Mouse (Mus musculus): ENCODE measurements around the gene Otog. TPM values are rescaled to one million over a fixed set of nuclear protein-coding genes. Genes with fewer than 3 reads are reported as not detected.

The Otog gene
- polyA plus RNA-seq, 1 experiment, result 0.77 TPM

GRCm38 (mm10) chr7:46216481-46216880 lies 24.3 kb upstream of the Otog start:
- no peaks in the 10 kb centered on the region for H3K36me3 ChIP-seq (ENCODE audit: control insufficient read depth, insufficient read depth, low read length)
- H3K27ac ChIP-seq (ENCODE audit: control insufficient read depth, insufficient read depth, low read depth, low read length), result no peak overlapping the region
- peaks cover 8% of the 10 kb centered on the region for H3K4me1 ChIP-seq (ENCODE audit: control insufficient read depth, insufficient read depth, low read length)
- no peak for TF ChIP-seq CTCF (IDR thresholded peaks at IDR 0.05; ENCODE audit: control insufficient read depth, insufficient read depth, insufficient replicate concordance, low read depth, low read length)
- TF ChIP-seq POLR2A (IDR thresholded peaks at IDR 0.05; ENCODE audit: control insufficient read depth, low read depth, low read length), result no peak
- H3K27me3 ChIP-seq (ENCODE audit: control insufficient read depth, insufficient read depth, low read length), result no peaks in the 10 kb centered on the region
- H3K4me3 ChIP-seq (ENCODE audit: control insufficient read depth, low read depth, low read length), result no peak overlapping the region

GRCm38 (mm10) chr7:46218415-46218814 lies 22.4 kb upstream of the Otog start:
- Histone ChIP-seq H3K36me3 (ENCODE audit: control insufficient read depth, insufficient read depth, low read length) (no peaks in the 10 kb centered on the region), H3K4me1 (ENCODE audit: control insufficient read depth, insufficient read depth, low read length) (peaks cover 8% of the 10 kb centered on the region), H3K27ac (ENCODE audit: control insufficient read depth, insufficient read depth, low read depth, low read length) (no peak overlapping the region), H3K4me3 (ENCODE audit: control insufficient read depth, low read depth, low read length) (no peak overlapping the region), H3K27me3 (ENCODE audit: control insufficient read depth, insufficient read depth, low read length) (no peaks in the 10 kb centered on the region)
- TF ChIP-seq CTCF (IDR thresholded peaks at IDR 0.05; ENCODE audit: control insufficient read depth, insufficient read depth, insufficient replicate concordance, low read depth, low read length), result no peak
- TF ChIP-seq POLR2A (IDR thresholded peaks at IDR 0.05; ENCODE audit: control insufficient read depth, low read depth, low read length), result no peak

DNA sequence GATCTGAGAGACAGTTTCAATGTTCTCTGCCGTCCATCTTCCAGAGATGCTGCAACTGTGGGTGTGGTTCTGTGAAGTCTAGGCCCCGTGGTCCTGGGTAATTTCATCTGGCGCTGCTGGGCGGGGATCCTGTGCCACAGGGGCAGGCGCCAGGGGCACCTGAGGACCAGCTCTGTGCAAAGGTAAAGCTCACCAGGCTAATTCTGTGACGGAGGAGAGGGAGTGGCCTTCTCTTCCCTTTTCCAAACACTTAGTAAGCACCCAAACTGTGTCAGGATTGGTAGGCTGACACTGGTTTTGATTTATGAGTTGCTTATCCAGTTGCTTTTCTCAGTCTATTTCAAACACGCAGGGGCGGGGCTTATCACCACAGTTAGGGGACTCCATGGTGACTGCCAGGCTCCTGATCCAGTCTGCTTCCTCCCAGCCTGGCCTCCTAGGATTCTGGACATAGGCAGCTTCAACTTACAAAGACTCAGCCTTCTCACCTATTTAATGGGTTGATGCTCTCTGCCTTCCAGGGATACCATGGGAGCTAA lies 20.1 kb upstream of the Otog start:
- no peak overlapping the region for H3K4me3 ChIP-seq (ENCODE audit: control insufficient read depth, low read depth, low read length)
- H3K36me3 ChIP-seq (ENCODE audit: control insufficient read depth, insufficient read depth, low read length), result no peaks in the 10 kb centered on the region
- no peak for TF ChIP-seq POLR2A (IDR thresholded peaks at IDR 0.05; ENCODE audit: control insufficient read depth, low read depth, low read length)
- TF ChIP-seq CTCF (IDR thresholded peaks at IDR 0.05; ENCODE audit: control insufficient read depth, insufficient read depth, insufficient replicate concordance, low read depth, low read length), result no peak
- peaks cover 8% of the 10 kb centered on the region for H3K4me1 ChIP-seq (ENCODE audit: control insufficient read depth, insufficient read depth, low read length)
- H3K27me3 ChIP-seq (ENCODE audit: control insufficient read depth, insufficient read depth, low read length), result no peaks in the 10 kb centered on the region
- no peak overlapping the region for H3K27ac ChIP-seq (ENCODE audit: control insufficient read depth, insufficient read depth, low read depth, low read length)

GRCm38 (mm10) chr7:46226253-46226652 lies 14.5 kb upstream of the Otog start:
- no peak for TF ChIP-seq POLR2A (IDR thresholded peaks at IDR 0.05; ENCODE audit: control insufficient read depth, low read depth, low read length)
- peak; percentile 71 for TF ChIP-seq CTCF (IDR thresholded peaks at IDR 0.05; ENCODE audit: control insufficient read depth, insufficient read depth, insufficient replicate concordance, low read depth, low read length)

DNA sequence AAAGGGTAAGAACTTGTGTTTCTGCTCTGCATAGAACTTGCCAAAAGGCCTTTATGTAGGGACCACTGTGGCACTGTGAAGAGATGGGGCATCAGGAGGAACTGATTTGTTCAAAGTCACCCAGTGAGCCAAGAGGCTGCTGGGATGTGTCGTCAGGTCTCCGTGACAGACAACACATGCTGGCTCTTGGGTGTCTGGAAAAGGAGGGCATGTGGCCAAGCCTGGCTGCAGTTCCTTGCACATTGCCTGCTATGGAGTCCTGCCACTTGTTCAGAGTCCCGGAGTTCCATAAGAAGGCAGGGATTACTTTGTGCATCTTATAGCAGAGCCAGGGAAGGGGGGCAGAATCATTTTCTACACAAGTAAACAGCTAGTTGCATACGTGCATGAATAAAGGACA lies 13.9 kb upstream of the Otog start:
- TF ChIP-seq CTCF (IDR thresholded peaks at IDR 0.05; ENCODE audit: control insufficient read depth, insufficient read depth, insufficient replicate concordance, low read depth, low read length), result no peak
- no peak for TF ChIP-seq POLR2A (IDR thresholded peaks at IDR 0.05; ENCODE audit: control insufficient read depth, low read depth, low read length)
- Histone ChIP-seq H3K27me3 (ENCODE audit: control insufficient read depth, insufficient read depth, low read length) (no peaks in the 10 kb centered on the region), H3K36me3 (ENCODE audit: control insufficient read depth, insufficient read depth, low read length) (no peaks in the 10 kb centered on the region), H3K4me1 (ENCODE audit: control insufficient read depth, insufficient read depth, low read length) (no peaks in the 10 kb centered on the region), H3K4me3 (ENCODE audit: control insufficient read depth, low read depth, low read length) (no peak overlapping the region), H3K27ac (ENCODE audit: control insufficient read depth, insufficient read depth, low read depth, low read length) (no peak overlapping the region)

More at GRCm38 (mm10) chr7:46226253-46226652, 14.5 kb upstream of the Otog start:
- H3K27me3 ChIP-seq (ENCODE audit: control insufficient read depth, insufficient read depth, low read length), result no peaks in the 10 kb centered on the region
- no peaks in the 10 kb centered on the region for H3K36me3 ChIP-seq (ENCODE audit: control insufficient read depth, insufficient read depth, low read length)
- no peak overlapping the region for H3K27ac ChIP-seq (ENCODE audit: control insufficient read depth, insufficient read depth, low read depth, low read length)
- H3K4me1 ChIP-seq (ENCODE audit: control insufficient read depth, insufficient read depth, low read length), result no peaks in the 10 kb centered on the region
- H3K4me3 ChIP-seq (ENCODE audit: control insufficient read depth, low read depth, low read length), result no peak overlapping the region

- Histone ChIP-seq H3K27ac (ENCODE audit: control insufficient read depth, insufficient read depth, low read depth, low read length) (no peak overlapping the region), H3K36me3 (ENCODE audit: control insufficient read depth, insufficient read depth, low read length) (no peaks in the 10 kb centered on the region), H3K4me3 (ENCODE audit: control insufficient read depth, low read depth, low read length) (no peak overlapping the region), H3K27me3 (ENCODE audit: control insufficient read depth, insufficient read depth, low read length) (no peaks in the 10 kb centered on the region), H3K4me1 (ENCODE audit: control insufficient read depth, insufficient read depth, low read length) (no peaks in the 10 kb centered on the region)
- TF ChIP-seq POLR2A (IDR thresholded peaks at IDR 0.05; ENCODE audit: control insufficient read depth, low read depth, low read length), result no peak
- TF ChIP-seq CTCF (IDR thresholded peaks at IDR 0.05; ENCODE audit: control insufficient read depth, insufficient read depth, insufficient replicate concordance, low read depth, low read length), result no peak
Observed at GRCm38 (mm10) chr7:46235948-46236347, 4.8 kb upstream of the Otog start.

DNA sequence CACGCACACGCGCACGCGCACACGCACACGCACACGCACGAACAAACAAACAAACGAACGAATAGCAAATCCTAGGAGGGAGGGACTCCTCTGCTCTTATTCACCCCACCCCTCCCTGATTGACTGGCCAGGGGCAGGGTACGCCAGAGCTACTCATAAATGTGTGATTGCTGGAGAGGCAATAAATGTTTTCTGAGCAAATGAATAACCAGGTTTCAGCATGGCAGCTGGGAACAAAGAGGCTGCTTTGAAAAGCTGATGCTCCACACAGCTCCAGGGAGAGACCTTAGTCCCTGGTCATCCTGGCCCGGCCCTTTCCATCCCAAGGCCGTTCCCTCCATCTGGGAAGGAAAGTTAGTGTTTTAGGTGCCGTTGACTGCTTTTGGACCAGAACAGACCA lies 4.4 kb upstream of the Otog start:
- TF ChIP-seq CTCF (IDR thresholded peaks at IDR 0.05; ENCODE audit: control insufficient read depth, insufficient read depth, insufficient replicate concordance, low read depth, low read length), result no peak
- no peak for TF ChIP-seq POLR2A (IDR thresholded peaks at IDR 0.05; ENCODE audit: control insufficient read depth, low read depth, low read length)
- Histone ChIP-seq H3K27ac (ENCODE audit: control insufficient read depth, insufficient read depth, low read depth, low read length) (no peak overlapping the region), H3K4me1 (ENCODE audit: control insufficient read depth, insufficient read depth, low read length) (no peaks in the 10 kb centered on the region), H3K4me3 (ENCODE audit: control insufficient read depth, low read depth, low read length) (no peak overlapping the region), H3K36me3 (ENCODE audit: control insufficient read depth, insufficient read depth, low read length) (no peaks in the 10 kb centered on the region), H3K27me3 (ENCODE audit: control insufficient read depth, insufficient read depth, low read length) (no peaks in the 10 kb centered on the region)

GRCm38 (mm10) chr7:46237192-46237591 lies 3.6 kb upstream of the Otog start:
- Histone ChIP-seq H3K36me3 (ENCODE audit: control insufficient read depth, insufficient read depth, low read length) (no peaks in the 10 kb centered on the region), H3K4me3 (ENCODE audit: control insufficient read depth, low read depth, low read length) (no peak overlapping the region), H3K4me1 (ENCODE audit: control insufficient read depth, insufficient read depth, low read length) (no peaks in the 10 kb centered on the region), H3K27ac (ENCODE audit: control insufficient read depth, insufficient read depth, low read depth, low read length) (no peak overlapping the region), H3K27me3 (ENCODE audit: control insufficient read depth, insufficient read depth, low read length) (no peaks in the 10 kb centered on the region)
- TF ChIP-seq POLR2A (IDR thresholded peaks at IDR 0.05; ENCODE audit: control insufficient read depth, low read depth, low read length), result no peak
- no peak for TF ChIP-seq CTCF (IDR thresholded peaks at IDR 0.05; ENCODE audit: control insufficient read depth, insufficient read depth, insufficient replicate concordance, low read depth, low read length)

Data from testis, adult 2 months (tissue).